Mouse (Mus musculus) forebrain, embryonic 11.5 days (tissue): ENCODE results near the gene Olfr45. TPM values are rescaled to one million over a fixed set of nuclear protein-coding genes. Genes with fewer than 3 reads are reported as not detected.

Source experiments
- ATAC-seq: fragments of 200-750 bp; cut with Nextera tagmentation; replicated peaks from 2 replicates; pipeline ENCODE4 v1.8.0; 2017; ENCODE audit warnings: moderate TSS enrichment; ENCODE audit not compliant: low FRiP score
- DNase-seq: peaks from one replicate; pipeline ENCODE4 v3.0.0-alpha.2; 2017; ENCODE audit warnings: low spot score
- H3K27ac ChIP-seq: fragments of 300-500 bp; sonication (generic); 2 replicates; pipeline ENCODE4 v1.5.1; 2014; ENCODE audit warnings: low read depth, low read length
- H3K27me3 ChIP-seq: fragments of 300-500 bp; sonication (generic); 2 replicates; pipeline ENCODE4 v1.6.1; 2014; ENCODE audit warnings: mild to moderate bottlenecking, low read length, mixed read lengths; ENCODE audit not compliant: control insufficient read depth, insufficient read depth
- H3K36me3 ChIP-seq: fragments of 300-500 bp; sonication (generic); 2 replicates; pipeline ENCODE4 v1.6.1; 2014; ENCODE audit warnings: mild to moderate bottlenecking, low read length, moderate library complexity, mixed read lengths; ENCODE audit not compliant: control insufficient read depth, insufficient read depth
- H3K4me1 ChIP-seq: fragments of 300-500 bp; sonication (generic); replicated peaks from 2 replicates; pipeline ENCODE4 v1.6.1; 2014; ENCODE audit warnings: low read length, mixed read lengths; ENCODE audit not compliant: control insufficient read depth, insufficient read depth
- H3K4me2 ChIP-seq: fragments of 300-500 bp; sonication (generic); 2 replicates; pipeline ENCODE4 v1.6.1; 2014; ENCODE audit warnings: low read depth, mild to moderate bottlenecking, low read length, moderate library complexity, mixed read lengths; ENCODE audit not compliant: severe bottlenecking
- H3K4me3 ChIP-seq: fragments of 300-500 bp; sonication (generic); 2 replicates; pipeline ENCODE4 v1.5.1; 2014; ENCODE audit warnings: low read depth, low read length
- H3K9ac ChIP-seq: fragments of 300-500 bp; sonication (generic); 2 replicates; pipeline ENCODE4 v1.6.1; 2014; ENCODE audit warnings: low read length
- H3K9me3 ChIP-seq: fragments of 300-500 bp; sonication (generic); 2 replicates; pipeline ENCODE4 v1.6.1; 2016; ENCODE audit warnings: low read length, mixed read lengths; ENCODE audit not compliant: control insufficient read depth
- WGBS: fragments of 180-500 bp; shearing (Covaris S2); extraction: QIAGEN DNeasy Blood & Tissue Kit; methylation state at CpG from one replicate; pipeline ENCODE4 v1.1.7; 2014; 5-methylcytosine and 5-hydroxymethylcytosine counted together
- polyA plus RNA-seq: library from polyadenylated mRNA; unstranded; fragments of >200 nt; fragmentation: Nextera tagmentation; extraction: Ambion mirVana; gene quantifications from 2 replicates; pipeline ENCODE4 v1.2.1, GENCODE M21; 2014

The Olfr45 gene
- polyA plus RNA-seq, 1 experiment from 2014 or later = not detected

DNA sequence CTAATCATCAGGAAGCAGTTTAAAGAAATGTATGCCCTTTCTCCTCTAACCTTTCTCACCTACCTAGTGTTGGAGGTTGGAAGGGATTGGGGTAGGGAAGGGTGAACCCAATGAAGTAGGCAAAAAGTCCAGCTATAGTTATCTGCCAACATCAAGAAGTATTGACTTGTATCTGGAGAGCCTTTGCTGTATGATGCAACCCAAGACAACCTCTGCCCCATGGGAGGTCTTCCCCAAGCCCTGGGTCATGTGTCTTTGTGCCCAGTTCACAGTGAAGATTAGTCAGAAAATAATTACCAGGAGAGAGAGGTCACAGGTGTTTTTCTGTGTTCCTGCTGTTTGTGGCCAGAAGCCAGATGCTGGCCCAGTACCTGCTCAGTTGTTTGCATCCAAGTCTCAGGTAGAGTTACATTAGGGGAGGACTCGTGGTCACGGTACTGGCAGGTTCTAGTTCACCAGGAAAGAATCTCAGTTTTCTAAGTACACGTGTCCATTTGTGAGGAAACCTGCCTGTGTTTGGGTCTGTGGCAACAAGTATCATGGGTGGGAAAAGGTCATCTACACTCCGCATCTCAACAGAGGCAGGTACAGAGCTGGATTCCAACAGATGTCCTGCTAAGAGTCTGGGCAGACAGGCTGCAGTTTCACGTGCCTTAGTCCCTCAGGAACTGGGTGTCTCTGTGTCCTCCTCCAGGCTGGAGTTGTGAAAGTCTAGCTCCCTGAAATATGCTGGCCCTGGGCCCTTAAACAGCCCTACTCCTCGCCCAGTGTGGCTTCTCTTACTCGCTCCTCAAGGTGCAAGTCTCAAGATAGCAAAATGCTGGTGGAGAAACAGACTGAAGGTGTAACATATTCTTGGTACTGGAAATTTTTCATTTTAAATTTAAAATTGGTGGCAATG is 35.7 kb downstream of the Olfr45 start:
- Histone ChIP-seq H3K36me3 (no peaks in the 10 kb centered on the region), H3K4me3 (no peak overlapping the region), H3K27ac (no peak overlapping the region), H3K4me1 (no peaks in the 10 kb centered on the region), H3K27me3 (no peaks in the 10 kb centered on the region), H3K9me3 (no peaks in the 10 kb centered on the region), H3K9ac (no peak overlapping the region), H3K4me2 (no peak overlapping the region)
- ATAC-seq (no peak), DNase-seq (no peak)
- 88% methylated on average over 7 of the region's 7 CpGs for WGBS

DNA sequence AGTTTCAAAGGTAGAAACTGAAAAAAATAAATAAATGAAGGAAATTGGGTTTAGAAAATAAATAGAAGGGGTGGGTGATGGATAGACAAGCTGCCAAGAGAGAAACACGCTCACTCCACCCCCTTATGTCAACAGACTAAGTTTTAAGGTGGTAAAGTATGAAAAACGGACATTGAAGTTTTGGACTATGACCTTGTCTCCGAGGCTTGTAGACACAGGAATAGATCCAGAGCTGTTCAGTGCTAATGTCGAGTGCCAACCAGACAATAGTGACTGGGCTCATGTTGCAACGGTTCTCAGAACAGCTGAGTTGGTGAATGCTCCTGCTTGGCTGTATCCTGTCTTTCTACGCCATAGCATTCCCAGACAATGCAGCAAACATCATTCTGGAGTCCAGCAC is 39.3 kb downstream of the Olfr45 start:
- no peak overlapping the region for H3K9ac ChIP-seq
- H3K27ac ChIP-seq = no peak overlapping the region
- H3K4me1 ChIP-seq = no peaks in the 10 kb centered on the region
- WGBS = 84% methylated on average over 6 of the region's 6 CpGs
- H3K9me3 ChIP-seq = no peaks in the 10 kb centered on the region
- H3K27me3 ChIP-seq = no peaks in the 10 kb centered on the region
- no peak for DNase-seq
- no peak overlapping the region for H3K4me3 ChIP-seq
- H3K4me2 ChIP-seq = no peak overlapping the region
- ATAC-seq = no peak
- no peaks in the 10 kb centered on the region for H3K36me3 ChIP-seq

DNA sequence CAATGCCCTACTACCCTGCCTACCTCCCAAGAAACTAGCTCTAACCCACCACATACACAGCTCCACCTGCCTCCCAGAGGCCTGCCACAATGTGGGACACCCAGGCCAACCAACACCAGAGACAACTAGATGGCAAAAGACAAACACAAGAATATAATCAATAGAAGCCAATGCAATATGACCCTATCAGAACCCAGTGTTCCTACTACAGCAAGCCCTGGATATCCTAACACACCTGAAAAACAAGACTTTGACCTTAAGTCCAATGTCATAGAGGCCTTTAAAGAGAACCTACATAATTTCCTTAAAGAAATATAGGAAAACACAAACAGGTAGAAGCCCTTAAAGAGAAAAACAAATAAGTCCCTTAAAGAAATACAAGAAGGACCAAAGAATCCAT is 43.8 kb downstream of the Olfr45 start:
- DNase-seq = no peak

DNA sequence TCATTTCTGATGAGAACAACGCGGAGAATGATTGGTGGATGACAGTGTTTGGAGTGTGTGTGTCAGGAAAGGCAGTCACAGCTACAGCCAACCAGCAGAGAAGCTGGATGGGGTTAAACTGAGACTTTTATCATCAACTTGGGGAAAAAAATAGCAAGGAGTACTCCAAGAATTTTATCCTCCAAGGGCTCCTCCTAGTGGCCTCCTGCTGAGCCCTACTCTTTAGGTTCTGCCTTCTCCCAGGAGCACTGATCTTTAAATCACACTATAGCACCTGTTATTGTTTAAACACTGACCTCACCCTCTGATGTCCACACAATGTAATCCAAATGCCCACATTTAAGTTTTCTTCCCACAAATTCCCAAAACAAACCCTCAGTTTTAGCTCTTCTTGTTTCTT is 51.4 kb downstream of the Olfr45 start:
- Histone ChIP-seq H3K4me3 (no peak overlapping the region), H3K27ac (no peak overlapping the region), H3K9me3 (no peaks in the 10 kb centered on the region), H3K9ac (no peak overlapping the region), H3K4me1 (no peaks in the 10 kb centered on the region), H3K36me3 (no peaks in the 10 kb centered on the region), H3K4me2 (no peak overlapping the region), H3K27me3 (no peaks in the 10 kb centered on the region)
- 74% methylated on average over 2 of the region's 2 CpGs for WGBS
- no peak for ATAC-seq
- no peak for DNase-seq

More for the DNA sequence above, 43.8 kb downstream of the Olfr45 start:
- Histone ChIP-seq H3K4me2 (no peak overlapping the region), H3K4me1 (no peaks in the 10 kb centered on the region), H3K9me3 (no peaks in the 10 kb centered on the region; the same call in 1 of the 2 replicates), H3K36me3 (no peaks in the 10 kb centered on the region), H3K9ac (no peak overlapping the region), H3K27ac (no peak overlapping the region), H3K4me3 (no peak overlapping the region), H3K27me3 (no peaks in the 10 kb centered on the region)
- ATAC-seq = no peak

Other genes starting within 250 kb of the Olfr45 start
- not detected in 2 replicates for gene Olfr533, start 218.6 kb upstream of the Olfr45 start, polyA plus RNA-seq
- not detected in 2 replicates for gene Olfr535, start 197.7 kb upstream of the Olfr45 start, polyA plus RNA-seq
- not detected in 2 replicates for gene Olfr536, start 174.6 kb upstream of the Olfr45 start, polyA plus RNA-seq
- not detected in 2 replicates for gene Olfr538, start 114.1 kb upstream of the Olfr45 start, polyA plus RNA-seq
- 0.03 TPM in 1 of 2 replicates, not detected in the other for gene Olfr46, start 80.7 kb upstream of the Olfr45 start, polyA plus RNA-seq
- gene Olfr61, start 53.0 kb upstream of the Olfr45 start, polyA plus RNA-seq = not detected in 2 replicates
- gene Olfr53, start 35.5 kb upstream of the Olfr45 start, polyA plus RNA-seq = not detected in 2 replicates
- gene Olfr539, start 22.0 kb upstream of the Olfr45 start, polyA plus RNA-seq = not detected in 2 replicates
- gene Olfr541, start 15.3 kb downstream of the Olfr45 start, polyA plus RNA-seq = not detected in 2 replicates
- gene Cyp2e1, start 81.8 kb downstream of the Olfr45 start, polyA plus RNA-seq = not detected in 2 replicates
- gene Syce1, start 105.9 kb downstream of the Olfr45 start, polyA plus RNA-seq = not detected in 2 replicates
- 4.6 and 5.2 TPM in 2 replicates for gene Zfp941, start 140.2 kb downstream of the Olfr45 start, polyA plus RNA-seq
- gene Urah, start 153.1 kb downstream of the Olfr45 start, polyA plus RNA-seq = 0.48 TPM in 1 of 2 replicates, not detected in the other
- not detected in 2 replicates for gene Scgb1c1, start 163.6 kb downstream of the Olfr45 start, polyA plus RNA-seq
- not detected in 2 replicates for gene Odf3, start 165.9 kb downstream of the Olfr45 start, polyA plus RNA-seq
- gene Gm45785, start 174.4 kb downstream of the Olfr45 start, polyA plus RNA-seq = not detected in 2 replicates
- 57.2 and 63.0 TPM in 2 replicates for gene Ric8a, start 175.0 kb downstream of the Olfr45 start, polyA plus RNA-seq
- 27.2 and 29.1 TPM in 2 replicates for gene Bet1l, start 175.6 kb downstream of the Olfr45 start, polyA plus RNA-seq
- gene Psmd13, start 200.0 kb downstream of the Olfr45 start, polyA plus RNA-seq = 242 and 244 TPM in 2 replicates
- gene Sirt3, start 200.4 kb downstream of the Olfr45 start, polyA plus RNA-seq = 24.3 and 25.2 TPM in 2 replicates
- gene Cox8b, start 218.5 kb downstream of the Olfr45 start, polyA plus RNA-seq = not detected in 2 replicates
- 0.11 and 0.37 TPM in 2 replicates for gene Nlrp6, start 239.0 kb downstream of the Olfr45 start, polyA plus RNA-seq